Mouse (Mus musculus) forebrain, postnatal 0 days (tissue): Measurements from ENCODE around the gene S100a14. TPM values are rescaled to one million over a fixed set of nuclear protein-coding genes. Genes with fewer than 3 reads are reported as not detected.

ENCODE experiments used
- ATAC-seq: fragments of 200-750 bp; cut with Nextera tagmentation; 2 replicates; pipeline ENCODE4 v1.8.0; 2017; ENCODE audit warnings: mild to moderate bottlenecking, moderate library complexity
- DNase-seq: peaks from one replicate; pipeline ENCODE4 v3.0.0-alpha.2; 2015
- H3K27ac ChIP-seq: fragments of 300-500 bp; sonication (generic); 2 replicates; pipeline ENCODE4 v1.5.1; 2014; ENCODE audit warnings: low read depth, mild to moderate bottlenecking, antibody characterized with exemption, low read length, moderate library complexity, mixed read lengths
- H3K27me3 ChIP-seq: fragments of 300-500 bp; sonication (generic); 2 replicates; pipeline ENCODE4 v1.6.1; 2014; ENCODE audit warnings: mild to moderate bottlenecking, low read length, mixed read lengths; ENCODE audit not compliant: insufficient read depth
- H3K36me3 ChIP-seq: fragments of 300-500 bp; sonication (generic); 2 replicates; pipeline ENCODE4 v1.6.1; 2014; ENCODE audit warnings: mild to moderate bottlenecking, moderate library complexity; ENCODE audit not compliant: insufficient read depth
- H3K4me1 ChIP-seq: fragments of 300-500 bp; sonication (generic); 2 replicates; pipeline ENCODE4 v1.6.1; 2014; ENCODE audit warnings: antibody characterized with exemption; ENCODE audit not compliant: insufficient read depth
- H3K4me2 ChIP-seq: fragments of 300-500 bp; sonication (generic); 2 replicates; pipeline ENCODE4 v1.6.1; 2014; ENCODE audit warnings: low read depth, mild to moderate bottlenecking, moderate library complexity
- H3K4me3 ChIP-seq: fragments of 300-500 bp; sonication (generic); 2 replicates; pipeline ENCODE4 v1.5.1; 2014; ENCODE audit warnings: low read depth, low read length, mixed read lengths
- H3K9ac ChIP-seq: fragments of 300-500 bp; sonication (generic); 2 replicates; pipeline ENCODE4 v1.6.1; 2014; ENCODE audit warnings: mild to moderate bottlenecking
- H3K9me3 ChIP-seq: fragments of 300-500 bp; sonication (generic); 2 replicates; pipeline ENCODE4 v1.6.1; 2016; ENCODE audit warnings: low read length
- CTCF ChIP-seq: sonication (generic); IDR thresholded peaks from 2 replicates; pipeline ENCODE4 v1.5.1; 2016; ENCODE audit warnings: antibody characterized with exemption, control low read depth, low read depth
- WGBS: fragments of 180-500 bp; shearing (Covaris S2); extraction: QIAGEN DNeasy Blood & Tissue Kit; methylation state at CpG from one replicate; pipeline ENCODE4 v1.1.7; 2014; 5-methylcytosine and 5-hydroxymethylcytosine counted together
- polyA plus RNA-seq: library from polyadenylated mRNA; unstranded; fragments of >200 nt; fragmentation: Nextera tagmentation; extraction: Ambion mirVana; gene quantifications from 2 replicates; pipeline ENCODE4 v1.2.1, GENCODE M21; 2015
- total RNA-seq: library from RNA; depleted of rRNA; stranded (reverse); fragments of >200 nt; gene quantifications from 2 replicates; pipeline ENCODE4 v1.2.3, GENCODE M21; 2014

S100a14 gene
- total and polyA plus RNA-seq, 2 experiments from 2014 or later: not detected

GRCm38 (mm10) chr3:90497597-90497996, 29.1 kb upstream of the S100a14 start:
- Histone ChIP-seq H3K4me2 (no peak overlapping the region), H3K27me3 (no peaks in the 10 kb centered on the region), H3K9me3 (no peaks in the 10 kb centered on the region), H3K4me3 (no peak overlapping the region), H3K27ac (no peak overlapping the region), H3K9ac (no peak overlapping the region), H3K36me3 (peaks cover 67% of the 10 kb centered on the region), H3K4me1 (no peaks in the 10 kb centered on the region)
- no peak for TF ChIP-seq CTCF
- DNase-seq (no peak), ATAC-seq (no peak)

GRCm38 (mm10) chr3:90503444-90503843, 23.2 kb upstream of the S100a14 start:
- H3K9me3 ChIP-seq: no peaks in the 10 kb centered on the region
- peaks cover 9% of the 10 kb centered on the region for H3K4me1 ChIP-seq
- WGBS: 72% methylated on average over 4 of the region's 4 CpGs
- DNase-seq (no peak), ATAC-seq (no peak)
- H3K27me3 ChIP-seq: no peaks in the 10 kb centered on the region
- no peak overlapping the region for H3K4me2 ChIP-seq
- peaks cover 74% of the 10 kb centered on the region for H3K36me3 ChIP-seq
- H3K9ac ChIP-seq: no peak overlapping the region
- no peak overlapping the region for H3K4me3 ChIP-seq
- TF ChIP-seq CTCF: no peak
- no peak overlapping the region for H3K27ac ChIP-seq

DNA sequence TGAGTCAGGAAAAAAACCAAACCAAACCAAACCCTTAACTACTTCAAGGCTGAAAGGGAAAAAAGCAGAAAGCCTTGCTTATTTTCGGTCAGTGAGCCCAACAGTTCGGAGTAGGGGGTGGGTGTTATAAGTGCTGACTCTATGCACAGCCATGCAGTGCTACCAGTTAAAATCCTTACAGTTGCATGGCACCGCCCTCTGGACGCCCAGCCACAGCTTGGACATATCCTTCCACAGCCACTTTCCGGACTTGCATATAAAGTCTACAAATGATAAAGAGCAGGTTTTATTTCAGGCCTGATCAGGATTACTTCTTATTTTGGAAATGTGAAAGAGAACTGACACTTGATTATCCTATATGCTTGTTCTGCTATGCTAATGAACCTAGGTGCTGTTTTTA, 21.4 kb upstream of the S100a14 start:
- H3K4me3 ChIP-seq: no peak overlapping the region
- H3K27me3 ChIP-seq: no peaks in the 10 kb centered on the region
- no peak for TF ChIP-seq CTCF
- no peaks in the 10 kb centered on the region for H3K9me3 ChIP-seq
- no peak overlapping the region for H3K9ac ChIP-seq
- peaks cover 57% of the 10 kb centered on the region for H3K36me3 ChIP-seq
- no peak overlapping the region for H3K27ac ChIP-seq
- ATAC-seq (no peak), DNase-seq (no peak)
- no peak overlapping the region for H3K4me2 ChIP-seq
- 92% methylated on average over 5 of the region's 5 CpGs for WGBS
- H3K4me1 ChIP-seq: peaks cover 9% of the 10 kb centered on the region

GRCm38 (mm10) chr3:90506362-90506761, 20.3 kb upstream of the S100a14 start:
- no peak overlapping the region for H3K27ac ChIP-seq
- no peak overlapping the region for H3K9ac ChIP-seq
- H3K36me3 ChIP-seq: peaks cover 53% of the 10 kb centered on the region
- H3K9me3 ChIP-seq: no peaks in the 10 kb centered on the region
- no peak for DNase-seq
- ATAC-seq: no peak
- H3K27me3 ChIP-seq: no peaks in the 10 kb centered on the region
- no peak overlapping the region for H3K4me2 ChIP-seq
- H3K4me3 ChIP-seq: no peak overlapping the region
- no peak for TF ChIP-seq CTCF
- H3K4me1 ChIP-seq: peaks cover 9% of the 10 kb centered on the region
- 93% methylated on average over 3 of the region's 3 CpGs for WGBS

GRCm38 (mm10) chr3:90508287-90508949, 18.2 kb upstream of the S100a14 start:
- WGBS: 1% methylated on average over 20 of the region's 20 CpGs
- Histone ChIP-seq H3K4me3 (peak overlapping the region; percentile 97), H3K9me3 (no peaks in the 10 kb centered on the region), H3K4me2 (peak overlapping the region; percentile 55), H3K27me3 (no peaks in the 10 kb centered on the region), H3K27ac (peak overlapping the region; percentile 96), H3K36me3 (peaks cover 34% of the 10 kb centered on the region; the same call in 1 of the 2 replicates), H3K9ac (peak overlapping the region; percentile 100), H3K4me1 (peaks cover 9% of the 10 kb centered on the region)
- ATAC-seq: no peak
- no peak for DNase-seq
- no peak; the same call in 1 of the 2 replicates for TF ChIP-seq CTCF

DNA sequence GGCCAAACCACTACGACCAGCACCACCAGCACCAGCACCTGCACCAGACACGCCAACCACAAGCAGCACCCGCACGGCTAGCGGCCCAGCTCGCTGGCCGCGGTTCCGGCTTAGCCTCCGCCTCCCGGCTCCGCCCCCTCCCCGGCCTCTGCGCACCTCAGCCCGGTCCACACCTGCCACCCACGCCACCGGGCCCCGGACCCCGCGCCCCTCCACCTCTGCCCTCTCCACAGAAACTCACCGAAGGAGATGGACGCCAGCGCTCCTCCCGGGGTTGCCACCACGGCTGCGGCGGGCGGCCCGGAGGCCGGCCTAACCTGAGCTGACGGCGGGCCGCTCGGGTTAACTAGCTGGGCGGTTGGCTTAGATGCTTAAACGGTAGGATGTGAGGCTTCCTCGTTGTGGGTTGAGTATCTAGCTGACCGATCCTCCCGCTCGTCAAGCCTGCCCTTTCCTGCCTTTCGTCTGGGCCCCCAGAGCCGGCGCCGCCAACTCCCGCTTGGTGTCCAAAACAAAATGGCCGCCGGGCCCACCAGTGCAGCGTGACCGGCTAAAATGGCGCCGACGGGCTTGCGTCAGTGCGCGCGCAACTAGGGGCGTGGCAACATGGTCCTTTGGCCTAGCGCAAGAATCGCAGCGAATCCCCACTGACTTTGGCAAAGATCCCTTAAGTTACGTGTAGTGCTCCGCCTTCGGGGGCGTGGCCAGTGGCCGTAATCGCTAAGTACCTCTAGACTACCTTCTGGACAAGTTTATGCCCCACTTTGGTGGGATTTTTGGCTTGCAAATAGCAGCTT, 17.5 kb upstream of the S100a14 start, which contains the start of gene Chtop:
Gene Chtop, minus strand, starts transcription at position 549 of the 797 bp plus-strand sequence.
- no peaks in the 10 kb centered on the region for H3K9me3 ChIP-seq
- TF ChIP-seq CTCF: no peak
- peak within 1 kb of the TSS; percentile 96 for H3K27ac ChIP-seq
- H3K4me2 ChIP-seq: peak within 1 kb of the TSS; percentile 55
- peaks cover 9% of the 10 kb centered on the region for H3K4me1 ChIP-seq
- peak within 1 kb of the TSS; percentile 100 for H3K9ac ChIP-seq
- H3K27me3 ChIP-seq: peaks cover 6% of the 10 kb centered on the region; the same call in 1 of the 2 replicates
- peaks cover 27% of the 10 kb centered on the region; the same call in 1 of the 2 replicates for H3K36me3 ChIP-seq
- 1% methylated on average over 64 of the region's 66 CpGs for WGBS
- DNase-seq (peak; percentile 100), ATAC-seq (peak; percentile 94)
- H3K4me3 ChIP-seq: peak within 1 kb of the TSS; percentile 97

DNA sequence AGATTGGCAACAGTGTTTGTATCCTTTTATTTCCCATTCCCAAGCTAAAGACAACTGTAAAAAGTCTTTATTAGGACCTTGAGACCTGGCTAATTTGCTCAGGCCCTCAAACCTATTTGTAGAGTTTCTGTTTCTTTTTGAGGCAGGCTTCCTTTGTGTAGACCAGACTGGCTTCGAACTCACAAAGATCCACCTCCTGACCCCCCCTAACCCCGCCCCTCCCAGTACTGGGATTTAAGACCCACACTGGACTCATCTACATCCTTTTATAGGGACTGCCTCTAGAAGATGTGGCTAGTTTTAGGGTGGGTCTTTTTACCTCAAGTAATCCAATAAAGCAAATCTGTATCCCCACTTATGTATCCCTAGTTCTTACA, 16.9 kb upstream of the S100a14 start:
- 9% methylated on average over 2 of the region's 2 CpGs for WGBS
- H3K4me2 ChIP-seq: peak overlapping the region; percentile 50
- peaks cover 12% of the 10 kb centered on the region for H3K4me1 ChIP-seq
- peaks cover 25% of the 10 kb centered on the region; the same call in 1 of the 2 replicates for H3K36me3 ChIP-seq
- TF ChIP-seq CTCF: no peak
- H3K9me3 ChIP-seq: no peaks in the 10 kb centered on the region
- H3K27ac ChIP-seq: peak overlapping the region; percentile 22; the same call in 1 of the 2 replicates
- peak overlapping the region; percentile 97 for H3K4me3 ChIP-seq
- peaks cover 12% of the 10 kb centered on the region; the same call in 1 of the 2 replicates for H3K27me3 ChIP-seq
- DNase-seq (no peak), ATAC-seq (peak; percentile 1; the same call in 1 of the 2 replicates)
- no peak overlapping the region for H3K9ac ChIP-seq
